Mouse (Mus musculus): ENCODE data around the gene Dpysl5.
A peak's percentile ranks its signal among the peaks of the same experiment; 100 is the strongest.

Gene Dpysl5

GRCm38 (mm10) chr5:30822689-30823088 lies 111.3 kb downstream of the Dpysl5 start:
- no peak for DNase-seq (ENCODE audit: low read depth, low spot score)

- no peak for DNase-seq (ENCODE audit: low read depth, low spot score)
Observed at GRCm38 (mm10) chr5:30823091-30823490, 111.7 kb downstream of the Dpysl5 start.

- DNase-seq (ENCODE audit: low read depth, low spot score): no peak
Observed at GRCm38 (mm10) chr5:30824124-30824988, 113.0 kb downstream of the Dpysl5 start.

GRCm38 (mm10) chr5:30825166-30825565 lies 113.8 kb downstream of the Dpysl5 start:
- DNase-seq (ENCODE audit: low read depth, low spot score): no peak

GRCm38 (mm10) chr5:30825821-30826220 lies 114.5 kb downstream of the Dpysl5 start:
- DNase-seq (ENCODE audit: low read depth, low spot score): no peak

- no peak for DNase-seq (ENCODE audit: low read depth, low spot score)
Observed at GRCm38 (mm10) chr5:30833416-30833815, 122.1 kb downstream of the Dpysl5 start.

- DNase-seq (ENCODE audit: low read depth, low spot score): no peak
Observed at GRCm38 (mm10) chr5:30839731-30840130, 128.4 kb downstream of the Dpysl5 start.

- peak; percentile 22 for DNase-seq (ENCODE audit: low read depth, low spot score)
Observed at GRCm38 (mm10) chr5:30841896-30842295, 130.5 kb downstream of the Dpysl5 start.
